Mouse (Mus musculus) heart, postnatal 0 days (tissue): ENCODE measurements around the gene Dars2.

Experiments
- CTCF ChIP-seq: IDR thresholded peaks from 2 replicates; pipeline ENCODE4 v1.5.1; 2016; ENCODE audit warnings: antibody characterized with exemption, control low read depth, low read depth
- EP300 ChIP-seq: IDR thresholded peaks from 2 replicates; pipeline ENCODE4 v1.6.1; 2016; ENCODE audit warnings: antibody characterized with exemption, low read depth

DNA sequence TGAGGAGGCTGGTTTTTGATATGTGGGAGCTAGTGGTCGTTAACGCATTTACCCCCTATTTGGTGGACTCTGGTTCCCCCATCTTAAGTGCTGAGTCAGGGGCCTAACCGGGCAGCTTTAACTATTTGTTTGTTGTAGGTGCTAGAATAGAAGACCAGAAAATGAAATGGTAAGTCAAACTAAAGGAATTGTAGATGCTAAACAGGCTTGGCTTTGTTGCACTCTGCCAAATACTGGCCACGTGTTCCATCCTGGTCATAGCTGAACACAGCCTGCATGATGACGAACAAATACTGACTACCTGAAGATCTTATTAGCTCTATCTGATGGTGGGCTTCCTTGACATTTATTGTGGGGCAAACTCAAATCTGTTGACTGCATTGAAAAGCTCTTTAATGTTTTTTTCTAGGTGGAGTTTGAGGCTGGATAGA lies 34.0 kb downstream of the Dars2 start:
- TF ChIP-seq EP300 (no peak), CTCF (no peak)
